Mouse (Mus musculus) liver, adult 2 months (tissue): ENCODE measurements around the gene Scmh1. TPM values are rescaled to one million over a fixed set of nuclear protein-coding genes. Genes with fewer than 3 reads are reported as not detected.

Experiments
- DNase-seq: peaks from one replicate; pipeline ENCODE4 v3.0.0-alpha.2; 2011; ENCODE audit warnings: low read depth, low spot score; ENCODE audit errors: extremely low read depth
- H3K27ac ChIP-seq: fragments of 200-500 bp; replicated peaks from 2 replicates; pipeline ENCODE4 v1.5.1; 2012; ENCODE audit warnings: low read depth, mild to moderate bottlenecking, control low read depth, inconsistent platforms, low read length; ENCODE audit not compliant: insufficient read depth
- H3K27me3 ChIP-seq: fragments of 200-500 bp; 2 replicates; pipeline ENCODE4 v1.6.1; 2012; ENCODE audit warnings: mild to moderate bottlenecking, moderate library complexity, low read length, inconsistent platforms; ENCODE audit not compliant: control insufficient read depth, insufficient read depth
- H3K36me3 ChIP-seq: fragments of 200-500 bp; 2 replicates; pipeline ENCODE4 v1.6.1; 2012; ENCODE audit warnings: low read length, inconsistent platforms; ENCODE audit not compliant: control insufficient read depth, insufficient read depth
- H3K4me1 ChIP-seq: fragments of 200-500 bp; 2 replicates; pipeline ENCODE4 v1.6.1; 2011; ENCODE audit warnings: low read length; ENCODE audit not compliant: control insufficient read depth, insufficient read depth
- H3K4me3 ChIP-seq: fragments of 200-500 bp; 2 replicates; pipeline ENCODE4 v1.5.1; 2011; ENCODE audit warnings: low read depth, mild to moderate bottlenecking, control low read depth, low read length, moderate library complexity; ENCODE audit not compliant: insufficient read depth
- H3K79me2 ChIP-seq: fragments of 200-500 bp; 2 replicates; pipeline ENCODE4 v1.6.1; 2012; ENCODE audit warnings: inconsistent platforms, mild to moderate bottlenecking, low read length, moderate library complexity; ENCODE audit not compliant: control insufficient read depth, insufficient read depth
- H3K9ac ChIP-seq: fragments of 200-500 bp; 2 replicates; pipeline ENCODE4 v1.6.1; 2012; ENCODE audit warnings: low read depth, mild to moderate bottlenecking, control low read depth, inconsistent platforms, low read length
- CTCF ChIP-seq: fragments of 200-500 bp; IDR thresholded peaks from 2 replicates; pipeline ENCODE4 v1.5.1; 2011; ENCODE audit warnings: low read depth, low read length, control low read depth
- POLR2A ChIP-seq: fragments of 200-500 bp; IDR thresholded peaks from 2 replicates; pipeline ENCODE4 v1.6.1; 2011; ENCODE audit warnings: low read length, control low read depth; ENCODE audit not compliant: insufficient read depth; ENCODE audit errors: extremely low read depth
- WGBS: fragments of 180-500 bp; shearing (Covaris S2); methylation state at CpG from one replicate; pipeline ENCODE4 v1.1.7; 2018; 5-methylcytosine and 5-hydroxymethylcytosine counted together
- polyA plus RNA-seq: library from polyadenylated mRNA; depleted of rRNA; stranded (reverse); fragments of >200 nt; gene quantifications from 2 replicates; pipeline ENCODE4 v1.2.3, GENCODE M21; 2012; rRNA removed
- total RNA-seq: library from RNA; depleted of rRNA; stranded (reverse); fragments of >200 nt; gene quantifications from 2 replicates; pipeline ENCODE4 v1.2.3, GENCODE M21; 2014; rRNA removed

Scmh1 gene
- total RNA-seq (7.0 and 8.4 TPM in 2 replicates), polyA plus RNA-seq (6.5 and 8.1 TPM in 2 replicates)

- Histone ChIP-seq H3K79me2 (peaks cover 10% of the 10 kb centered on the region; the same call in 1 of the 2 replicates), H3K27ac (peak within 1 kb of the TSS; percentile 47), H3K36me3 (no peaks in the 10 kb centered on the region), H3K4me3 (peak within 1 kb of the TSS; percentile 93), H3K27me3 (no peaks in the 10 kb centered on the region), H3K9ac (peak within 1 kb of the TSS; percentile 95), H3K4me1 (peaks cover 2% of the 10 kb centered on the region; the same call in 1 of the 2 replicates)
- WGBS = under 1% methylated on average over 86 of the region's 102 CpGs
- TF ChIP-seq CTCF (peak; percentile 21; the same call in 1 of the 2 replicates), POLR2A (no peak)
- peak; percentile 21 for DNase-seq
These were observed at the start of gene Scmh1 for GRCm38 (mm10) chr4:120405144-120405805. Gene Scmh1 (plus strand): TSS chr4:120405281.

DNA sequence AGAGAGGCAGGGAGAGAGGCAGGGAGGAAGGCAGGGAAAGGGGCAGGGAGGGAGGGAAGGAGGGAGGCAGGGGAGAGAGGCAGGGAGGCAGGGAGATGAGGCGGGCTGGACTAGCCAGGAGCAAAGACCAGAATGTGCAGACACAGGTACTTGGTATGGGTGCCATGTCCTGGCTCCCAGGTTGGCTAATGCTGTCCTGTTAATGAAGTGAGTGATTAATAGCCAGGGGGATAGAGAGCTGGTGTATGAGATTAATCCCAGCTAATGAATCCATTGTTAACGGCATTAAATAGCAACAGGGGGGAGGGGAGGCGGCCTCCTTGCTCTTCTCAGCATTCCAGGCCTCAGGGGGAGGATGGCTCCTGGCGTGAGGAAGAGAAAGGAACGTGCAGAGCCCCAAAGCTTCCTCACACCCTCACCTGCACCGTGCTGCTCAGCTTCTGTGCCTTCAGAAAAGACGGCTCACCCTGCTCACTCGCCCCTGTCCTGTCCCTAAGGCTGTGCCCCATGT, 45.0 kb upstream of the Scmh1 start:
- H3K27ac ChIP-seq = no peak overlapping the region
- 39% methylated on average over 8 of the region's 8 CpGs for WGBS
- no peak for DNase-seq
- no peak overlapping the region for H3K4me3 ChIP-seq
- no peaks in the 10 kb centered on the region; the same call in 1 of the 2 replicates for H3K27me3 ChIP-seq
- H3K9ac ChIP-seq = no peak overlapping the region
- no peaks in the 10 kb centered on the region for H3K36me3 ChIP-seq
- TF ChIP-seq POLR2A = no peak
- H3K79me2 ChIP-seq = no peaks in the 10 kb centered on the region
- no peaks in the 10 kb centered on the region for H3K4me1 ChIP-seq

DNA sequence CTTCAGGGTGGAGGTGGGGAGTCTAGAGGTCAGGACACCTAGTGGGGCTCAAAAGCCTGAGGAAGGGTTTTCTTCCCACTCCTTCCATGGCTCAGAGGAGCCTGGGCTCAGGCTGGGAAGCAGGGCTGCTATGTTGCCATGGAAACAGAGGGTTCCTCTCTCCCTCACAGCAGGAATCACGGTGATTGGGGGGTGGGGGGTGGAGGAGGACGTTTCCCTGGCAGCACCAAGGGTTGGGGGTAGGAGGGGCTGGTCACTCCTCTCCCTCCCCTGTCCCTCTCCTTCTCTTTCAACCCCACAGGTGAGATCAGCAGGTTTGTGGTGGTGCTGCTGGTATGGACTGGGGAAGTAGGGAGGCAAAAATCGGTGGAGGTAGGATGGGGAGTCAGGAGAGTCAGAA, 40.4 kb upstream of the Scmh1 start:
- Histone ChIP-seq H3K36me3 (no peaks in the 10 kb centered on the region), H3K4me1 (no peaks in the 10 kb centered on the region), H3K27me3 (no peaks in the 10 kb centered on the region; the same call in 1 of the 2 replicates), H3K27ac (no peak overlapping the region), H3K79me2 (no peaks in the 10 kb centered on the region), H3K4me3 (no peak overlapping the region), H3K9ac (no peak overlapping the region)
- DNase-seq = no peak
- TF ChIP-seq POLR2A (no peak), CTCF (no peak)
- WGBS = 15% methylated on average over 3 of the region's 3 CpGs

- H3K27ac ChIP-seq = no peak overlapping the region
- no peak overlapping the region for H3K4me3 ChIP-seq
- H3K4me1 ChIP-seq = no peaks in the 10 kb centered on the region
- no peaks in the 10 kb centered on the region for H3K36me3 ChIP-seq
- DNase-seq = no peak
- 51% methylated on average over 5 of the region's 5 CpGs for WGBS
- H3K9ac ChIP-seq = no peak overlapping the region
- TF ChIP-seq POLR2A = no peak
- no peak for TF ChIP-seq CTCF
- no peaks in the 10 kb centered on the region for H3K79me2 ChIP-seq
- H3K27me3 ChIP-seq = no peaks in the 10 kb centered on the region; the same call in 1 of the 2 replicates
These were observed 39.6 kb upstream of the Scmh1 start for GRCm38 (mm10) chr4:120365456-120365855.

GRCm38 (mm10) chr4:120368031-120368430, 37.0 kb upstream of the Scmh1 start:
- no peaks in the 10 kb centered on the region; the same call in 1 of the 2 replicates for H3K27me3 ChIP-seq
- H3K9ac ChIP-seq = no peak overlapping the region
- no peaks in the 10 kb centered on the region for H3K79me2 ChIP-seq
- H3K4me3 ChIP-seq = no peak overlapping the region
- H3K36me3 ChIP-seq = no peaks in the 10 kb centered on the region
- TF ChIP-seq POLR2A (no peak), CTCF (no peak)
- WGBS = 66% methylated on average over 2 of the region's 2 CpGs
- no peak for DNase-seq
- no peak overlapping the region for H3K27ac ChIP-seq
- no peaks in the 10 kb centered on the region; the same call in 1 of the 2 replicates for H3K4me1 ChIP-seq

DNA sequence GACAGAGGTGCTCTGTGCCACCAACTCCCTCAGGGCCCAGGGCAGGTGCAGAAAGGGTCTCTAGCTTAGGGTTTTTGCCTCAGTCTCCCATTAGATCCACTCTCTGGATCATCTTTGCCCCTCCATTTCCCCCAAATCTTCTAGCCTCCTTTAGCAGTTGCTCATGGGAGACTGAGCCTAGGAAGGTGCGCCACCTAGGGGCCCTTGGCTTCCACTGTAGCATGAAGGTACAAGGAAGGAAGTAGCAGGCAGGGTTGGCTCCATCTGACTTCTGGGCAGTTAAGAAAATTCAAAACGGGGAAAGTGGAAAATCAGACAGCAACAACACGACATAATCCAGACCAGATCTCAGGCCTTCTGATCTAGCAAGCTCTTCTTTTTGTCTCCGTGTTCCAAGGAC, 36.4 kb upstream of the Scmh1 start:
- 14% methylated on average over 4 of the region's 4 CpGs for WGBS
- H3K27me3 ChIP-seq = no peaks in the 10 kb centered on the region; the same call in 1 of the 2 replicates
- TF ChIP-seq CTCF (peak; percentile 82), POLR2A (no peak)
- H3K79me2 ChIP-seq = no peaks in the 10 kb centered on the region
- H3K4me3 ChIP-seq = no peak overlapping the region
- no peak overlapping the region for H3K9ac ChIP-seq
- H3K27ac ChIP-seq = no peak overlapping the region
- H3K4me1 ChIP-seq = no peaks in the 10 kb centered on the region; the same call in 1 of the 2 replicates
- H3K36me3 ChIP-seq = no peaks in the 10 kb centered on the region
- peak; percentile 27 for DNase-seq
